Mouse (Mus musculus) lung, embryonic 16.5 days (tissue): ENCODE data around the gene Epas1. TPM values are rescaled to one million over a fixed set of nuclear protein-coding genes. Genes with fewer than 3 reads are reported as not detected.

Source experiments
- ATAC-seq: fragments of 200-750 bp; cut with Nextera tagmentation; 2 replicates; pipeline ENCODE4 v1.8.0; 2017; ENCODE audit warnings: low read depth, mild to moderate bottlenecking, moderate library complexity
- H3K27ac ChIP-seq: fragments of 300-500 bp; sonication (generic); 2 replicates; pipeline ENCODE4 v1.5.1; 2014; ENCODE audit warnings: mild to moderate bottlenecking, control low read depth, low read length
- H3K27me3 ChIP-seq: fragments of 300-500 bp; sonication (generic); 2 replicates; pipeline ENCODE4 v1.6.1; 2014; ENCODE audit warnings: low read depth, low read length, mixed read lengths; ENCODE audit not compliant: control insufficient read depth, insufficient read depth
- H3K36me3 ChIP-seq: fragments of 300-500 bp; sonication (generic); 2 replicates; pipeline ENCODE4 v1.6.1; 2014; ENCODE audit warnings: low read length; ENCODE audit not compliant: control insufficient read depth, insufficient read depth
- H3K4me1 ChIP-seq: fragments of 300-500 bp; sonication (generic); replicated peaks from 2 replicates; pipeline ENCODE4 v1.6.1; 2014; ENCODE audit warnings: low read length, mixed read lengths; ENCODE audit not compliant: control insufficient read depth, insufficient read depth
- H3K4me2 ChIP-seq: fragments of 300-500 bp; sonication (generic); 2 replicates; pipeline ENCODE4 v1.6.1; 2014; ENCODE audit warnings: low read depth, low read length, control low read depth
- H3K4me3 ChIP-seq: fragments of 300-500 bp; sonication (generic); 2 replicates; pipeline ENCODE4 v1.5.1; 2014; ENCODE audit warnings: mild to moderate bottlenecking, low read length, control low read depth
- H3K9ac ChIP-seq: fragments of 300-500 bp; sonication (generic); 2 replicates; pipeline ENCODE4 v1.6.1; 2014; ENCODE audit warnings: low read length, control low read depth
- H3K9me3 ChIP-seq: fragments of 300-500 bp; sonication (generic); 2 replicates; pipeline ENCODE4 v1.6.1; 2016; ENCODE audit warnings: low read length; ENCODE audit not compliant: control insufficient read depth
- WGBS: fragments of 180-500 bp; shearing (Covaris S2); extraction: QIAGEN DNeasy Blood & Tissue Kit; methylation state at CpG from one replicate; pipeline ENCODE4 v1.1.7; 2014; 5-methylcytosine and 5-hydroxymethylcytosine counted together
- polyA plus RNA-seq: library from polyadenylated mRNA; unstranded; fragments of >200 nt; fragmentation: Nextera tagmentation; extraction: Ambion mirVana; gene quantifications from 2 replicates; pipeline ENCODE4 v1.2.1, GENCODE M21; 2015

The Epas1 gene
- polyA plus RNA-seq, 1 experiment from 2014 or later: 14.5 TPM

DNA sequence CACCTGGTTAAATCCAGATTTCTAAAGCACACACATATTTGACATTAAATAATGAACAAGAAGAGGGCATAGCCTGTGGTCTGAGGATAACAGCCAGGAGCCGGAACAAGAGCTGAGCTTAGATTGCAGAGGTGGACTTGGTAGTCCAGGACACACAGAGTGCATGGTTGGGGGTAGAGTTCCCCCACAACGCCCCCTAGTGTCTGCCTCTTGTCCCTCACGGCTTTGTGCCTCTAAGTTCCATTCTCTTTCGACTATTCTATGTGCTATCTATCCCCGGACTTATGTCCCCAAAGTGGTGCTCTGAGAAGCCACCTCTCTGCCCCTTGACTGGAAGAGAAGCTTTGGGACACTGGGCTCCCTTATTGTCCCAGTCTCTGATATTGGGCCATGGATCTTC lies 50.2 kb downstream of the Epas1 start:
- WGBS: 74% methylated on average over 5 of the region's 5 CpGs
- ATAC-seq: no peak
- Histone ChIP-seq H3K27me3 (no peaks in the 10 kb centered on the region), H3K4me3 (no peak overlapping the region), H3K4me1 (peaks cover 19% of the 10 kb centered on the region), H3K9ac (no peak overlapping the region), H3K4me2 (no peak overlapping the region), H3K27ac (no peak overlapping the region), H3K36me3 (no peaks in the 10 kb centered on the region; the same call in 1 of the 2 replicates), H3K9me3 (no peaks in the 10 kb centered on the region)

DNA sequence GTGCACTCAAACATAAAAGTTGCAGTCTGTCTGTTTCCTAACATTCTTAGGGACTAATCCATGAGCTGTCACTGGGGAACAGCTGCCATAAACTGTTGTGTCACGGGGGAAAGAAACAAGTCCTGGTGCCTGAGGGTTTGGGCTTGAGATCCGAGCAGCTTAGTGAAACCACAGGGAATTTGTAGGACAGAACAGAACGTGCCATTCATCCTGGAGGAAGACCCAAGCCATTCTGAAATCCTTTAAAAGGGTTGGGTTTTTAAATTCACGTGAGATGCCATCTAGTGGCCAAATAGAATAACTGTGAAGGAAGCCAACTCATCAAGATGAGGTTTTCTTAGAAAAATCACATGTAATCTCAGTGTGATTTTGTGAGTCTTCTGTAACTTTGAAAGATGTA lies 58.5 kb downstream of the Epas1 start:
- Histone ChIP-seq H3K36me3 (no peaks in the 10 kb centered on the region), H3K4me1 (peaks cover 2% of the 10 kb centered on the region; the same call in 1 of the 2 replicates), H3K27me3 (no peaks in the 10 kb centered on the region), H3K9ac (no peak overlapping the region), H3K27ac (no peak overlapping the region), H3K4me2 (no peak overlapping the region), H3K9me3 (no peaks in the 10 kb centered on the region), H3K4me3 (no peak overlapping the region)
- peak; percentile 29; the same call in 1 of the 2 replicates for ATAC-seq
- WGBS: 2% methylated on average over 4 of the region's 4 CpGs

DNA sequence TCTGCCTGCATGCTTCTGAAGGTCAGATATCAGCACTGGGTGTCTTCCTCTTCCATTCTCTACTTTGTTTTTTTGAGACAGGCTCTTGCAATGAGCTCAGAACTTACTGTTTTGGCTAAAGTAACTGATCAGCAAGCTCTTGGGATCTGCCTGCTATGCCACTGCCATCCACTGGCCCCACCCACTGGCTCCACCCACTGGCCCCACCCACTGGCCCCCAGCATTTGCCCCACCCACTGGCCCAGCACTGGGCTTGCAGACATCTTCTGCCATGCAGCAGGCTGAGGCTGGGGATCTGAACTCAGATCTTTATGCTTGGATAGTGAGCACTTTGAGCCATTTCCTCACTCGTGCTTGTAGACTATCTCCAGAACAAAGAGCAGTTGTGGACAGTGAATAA lies 60.8 kb downstream of the Epas1 start:
- Histone ChIP-seq H3K4me2 (no peak overlapping the region), H3K9me3 (no peaks in the 10 kb centered on the region), H3K4me1 (peaks cover 2% of the 10 kb centered on the region; the same call in 1 of the 2 replicates), H3K9ac (no peak overlapping the region), H3K27ac (peak overlapping the region; percentile 36), H3K27me3 (no peaks in the 10 kb centered on the region), H3K4me3 (no peak overlapping the region), H3K36me3 (no peaks in the 10 kb centered on the region)
- 21% methylated on average over 1 of the region's 1 CpGs for WGBS
- peak; percentile 70 for ATAC-seq

DNA sequence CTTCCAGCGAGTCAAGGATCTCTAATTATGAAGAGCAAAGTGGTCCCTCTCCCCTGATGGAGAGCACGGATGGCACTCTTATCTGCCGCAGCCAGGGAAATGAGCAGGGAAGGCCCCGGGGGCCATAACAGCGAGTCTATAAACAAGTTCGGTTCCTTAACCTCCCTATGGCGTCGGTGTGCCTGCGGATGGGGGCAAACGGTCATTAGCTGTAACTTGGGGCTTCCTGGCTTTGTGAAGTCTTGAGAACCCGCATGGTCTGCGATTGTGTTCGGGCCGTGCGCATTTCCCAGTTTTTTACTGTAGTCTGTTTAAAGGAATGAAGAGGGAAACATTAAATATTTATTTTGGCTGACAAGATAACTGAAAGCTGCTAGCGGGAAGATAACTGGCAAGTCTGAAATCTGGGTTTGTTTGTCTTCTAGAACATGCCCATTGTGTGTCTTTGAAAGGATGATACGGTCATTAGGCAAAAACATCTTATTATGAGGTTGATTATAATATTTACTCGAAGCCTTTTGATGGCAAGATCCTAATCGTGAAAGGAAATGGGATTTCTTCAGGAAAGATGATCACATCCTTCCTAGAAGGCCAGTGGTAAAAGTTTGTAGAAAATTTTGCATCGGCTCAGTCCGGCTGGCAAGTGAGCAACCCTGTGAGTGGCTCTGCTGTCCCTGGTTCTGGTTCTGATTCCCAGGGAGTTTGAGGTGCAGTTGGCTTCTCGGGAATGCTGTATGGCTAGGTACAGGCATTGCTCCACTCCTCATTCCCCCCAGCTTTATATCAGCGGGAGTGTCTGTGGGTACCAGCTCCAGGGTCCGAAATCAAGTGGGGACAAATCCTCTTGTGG lies 61.7 kb downstream of the Epas1 start:
- Histone ChIP-seq H3K4me3 (no peak overlapping the region), H3K4me2 (no peak overlapping the region), H3K27me3 (no peaks in the 10 kb centered on the region), H3K9ac (no peak overlapping the region), H3K4me1 (peaks cover 2% of the 10 kb centered on the region; the same call in 1 of the 2 replicates), H3K36me3 (no peaks in the 10 kb centered on the region), H3K9me3 (no peaks in the 10 kb centered on the region), H3K27ac (peak overlapping the region; percentile 36)
- ATAC-seq: peak; percentile 50
- WGBS: 42% methylated on average over 24 of the region's 24 CpGs

- Histone ChIP-seq H3K27ac (no peak overlapping the region), H3K27me3 (no peaks in the 10 kb centered on the region), H3K9me3 (no peaks in the 10 kb centered on the region), H3K9ac (no peak overlapping the region), H3K4me1 (peaks cover 2% of the 10 kb centered on the region; the same call in 1 of the 2 replicates), H3K4me2 (no peak overlapping the region), H3K4me3 (no peak overlapping the region), H3K36me3 (no peaks in the 10 kb centered on the region)
- ATAC-seq: no peak
- 79% methylated on average over 8 of the region's 8 CpGs for WGBS
Measured at GRCm38 (mm10) chr17:86822017-86822737, 68.7 kb downstream of the Epas1 start.

GRCm38 (mm10) chr17:86824502-86825162 lies 71.1 kb downstream of the Epas1 start:
- 84% methylated on average over 18 of the region's 18 CpGs for WGBS
- H3K27ac ChIP-seq: no peak overlapping the region
- no peak overlapping the region for H3K4me2 ChIP-seq
- H3K9me3 ChIP-seq: no peaks in the 10 kb centered on the region
- H3K27me3 ChIP-seq: no peaks in the 10 kb centered on the region
- H3K4me3 ChIP-seq: no peak overlapping the region
- peaks cover 2% of the 10 kb centered on the region; the same call in 1 of the 2 replicates for H3K4me1 ChIP-seq
- no peak for ATAC-seq
- H3K36me3 ChIP-seq: no peaks in the 10 kb centered on the region
- H3K9ac ChIP-seq: no peak overlapping the region

DNA sequence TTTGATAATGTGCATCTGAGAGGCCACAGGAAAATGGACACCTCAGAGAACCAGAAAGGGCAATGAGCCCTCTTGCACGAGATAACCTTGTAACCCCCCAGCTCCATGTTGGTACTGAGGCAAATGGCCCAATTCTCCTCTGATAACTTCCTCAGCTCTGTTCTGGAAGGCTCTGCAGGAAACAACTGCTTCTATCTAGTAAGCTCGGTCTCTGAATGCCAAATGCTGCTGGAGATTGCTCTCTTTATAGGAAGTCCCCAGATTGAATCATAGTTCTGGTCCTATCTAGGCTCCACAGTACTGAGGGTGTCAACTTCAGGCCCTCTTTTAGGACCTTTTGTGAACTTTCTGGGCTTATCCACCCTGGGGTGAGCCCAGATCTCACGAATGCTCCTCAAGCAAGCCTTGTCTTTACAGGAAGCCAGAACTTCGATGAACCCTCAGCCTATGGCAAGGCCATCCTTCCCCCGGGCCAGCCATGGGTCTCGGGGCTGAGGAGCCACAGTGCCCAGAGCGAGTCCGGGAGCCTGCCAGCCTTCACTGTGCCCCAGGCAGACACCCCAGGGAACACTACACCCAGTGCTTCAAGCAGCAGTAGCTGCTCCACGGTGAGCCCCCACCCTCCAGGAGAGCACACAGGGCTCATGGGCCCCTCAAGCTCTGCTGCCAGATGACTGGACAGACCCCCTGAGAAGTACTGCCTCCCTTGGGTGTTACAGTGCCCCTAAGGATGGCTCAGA lies 71.8 kb downstream of the Epas1 start:
- no peaks in the 10 kb centered on the region for H3K9me3 ChIP-seq
- no peak overlapping the region for H3K9ac ChIP-seq
- WGBS: 78% methylated on average over 9 of the region's 9 CpGs
- no peaks in the 10 kb centered on the region for H3K27me3 ChIP-seq
- no peak for ATAC-seq
- H3K4me2 ChIP-seq: no peak overlapping the region
- no peak overlapping the region for H3K27ac ChIP-seq
- H3K36me3 ChIP-seq: no peaks in the 10 kb centered on the region
- no peak overlapping the region for H3K4me3 ChIP-seq
- H3K4me1 ChIP-seq: peaks cover 2% of the 10 kb centered on the region; the same call in 1 of the 2 replicates

- ATAC-seq: no peak
- no peak overlapping the region for H3K27ac ChIP-seq
- no peaks in the 10 kb centered on the region for H3K4me1 ChIP-seq
- H3K36me3 ChIP-seq: no peaks in the 10 kb centered on the region
- H3K4me2 ChIP-seq: no peak overlapping the region
- no peak overlapping the region for H3K4me3 ChIP-seq
- 90% methylated on average over 17 of the region's 17 CpGs for WGBS
- H3K9me3 ChIP-seq: no peaks in the 10 kb centered on the region
- no peaks in the 10 kb centered on the region for H3K27me3 ChIP-seq
- no peak overlapping the region for H3K9ac ChIP-seq
Measured at GRCm38 (mm10) chr17:86826376-86826775, 72.9 kb downstream of the Epas1 start.
